Mouse (Mus musculus): Measurements from ENCODE around the gene Ubl7.

The Ubl7 gene

GRCm38 (mm10) chr9:57947381-57948030 lies 36.7 kb downstream of the Ubl7 start:
- DNase-seq (ENCODE audit: low spot score in 2 of 2): no peak

- no peak for DNase-seq (ENCODE audit: low spot score in 2 of 2)
Observed at GRCm38 (mm10) chr9:57948333-57948931, 37.7 kb downstream of the Ubl7 start.

GRCm38 (mm10) chr9:57949102-57949704 lies 38.4 kb downstream of the Ubl7 start:
- no peak for DNase-seq (ENCODE audit: low spot score in 2 of 2)

- DNase-seq (ENCODE audit: low spot score in 2 of 2): no peak
Observed at GRCm38 (mm10) chr9:57949879-57950278, 39.1 kb downstream of the Ubl7 start.

GRCm38 (mm10) chr9:57950519-57950918 lies 39.7 kb downstream of the Ubl7 start:
- DNase-seq (ENCODE audit: low spot score in 2 of 2): no peak

- DNase-seq (ENCODE audit: low spot score in 2 of 2): no peak
Observed at GRCm38 (mm10) chr9:57951993-57952392, 41.2 kb downstream of the Ubl7 start.

- DNase-seq (ENCODE audit: low spot score in 2 of 2): no peak
Observed at GRCm38 (mm10) chr9:57954962-57955744, 44.4 kb downstream of the Ubl7 start.

- no peak for DNase-seq (ENCODE audit: low spot score in 2 of 2)
Observed at GRCm38 (mm10) chr9:57955764-57956163, 45.0 kb downstream of the Ubl7 start.

GRCm38 (mm10) chr9:57956196-57956837 lies 45.5 kb downstream of the Ubl7 start:
- no peak for DNase-seq (ENCODE audit: low spot score in 2 of 2)

- peak in 1 of 2 experiments; percentile 32 for DNase-seq (ENCODE audit: low spot score in 2 of 2)
Observed at GRCm38 (mm10) chr9:57956838-57957236, 46.1 kb downstream of the Ubl7 start.

- DNase-seq (ENCODE audit: low spot score in 2 of 2): no peak
Observed at GRCm38 (mm10) chr9:57958615-57959014, 47.8 kb downstream of the Ubl7 start.

GRCm38 (mm10) chr9:57959399-57959798 lies 48.6 kb downstream of the Ubl7 start:
- no peak for DNase-seq (ENCODE audit: low spot score in 2 of 2)

GRCm38 (mm10) chr9:57959886-57960866 lies 49.4 kb downstream of the Ubl7 start:
- DNase-seq (ENCODE audit: low spot score in 2 of 2): no peak

GRCm38 (mm10) chr9:57961226-57961625 lies 50.4 kb downstream of the Ubl7 start:
- no peak for DNase-seq (ENCODE audit: low spot score in 2 of 2)

GRCm38 (mm10) chr9:57961863-57962778 lies 51.3 kb downstream of the Ubl7 start:
- DNase-seq (ENCODE audit: low spot score in 2 of 2): no peak

GRCm38 (mm10) chr9:57963249-57963997 lies 52.6 kb downstream of the Ubl7 start:
- DNase-seq (ENCODE audit: low spot score in 2 of 2): no peak

GRCm38 (mm10) chr9:57963998-57964395 lies 53.2 kb downstream of the Ubl7 start:
- DNase-seq (ENCODE audit: low spot score in 2 of 2): no peak

- DNase-seq (ENCODE audit: low spot score in 2 of 2): no peak
Observed at GRCm38 (mm10) chr9:57964528-57965250, 53.9 kb downstream of the Ubl7 start.
